Mouse (Mus musculus) retina, embryonic 14.5 days (tissue): ENCODE measurements around the gene Ppox.
"Not testable (repeated sequence)": the region's sequence is repeated elsewhere in the genome, so short reads cannot be mapped to it uniquely, and the experiment has no call there.

Source experiments
- DNase-seq: peaks from one replicate; pipeline ENCODE4 v3.0.0-alpha.2; 2015; ENCODE audit warnings: low spot score

Ppox gene

DNA sequence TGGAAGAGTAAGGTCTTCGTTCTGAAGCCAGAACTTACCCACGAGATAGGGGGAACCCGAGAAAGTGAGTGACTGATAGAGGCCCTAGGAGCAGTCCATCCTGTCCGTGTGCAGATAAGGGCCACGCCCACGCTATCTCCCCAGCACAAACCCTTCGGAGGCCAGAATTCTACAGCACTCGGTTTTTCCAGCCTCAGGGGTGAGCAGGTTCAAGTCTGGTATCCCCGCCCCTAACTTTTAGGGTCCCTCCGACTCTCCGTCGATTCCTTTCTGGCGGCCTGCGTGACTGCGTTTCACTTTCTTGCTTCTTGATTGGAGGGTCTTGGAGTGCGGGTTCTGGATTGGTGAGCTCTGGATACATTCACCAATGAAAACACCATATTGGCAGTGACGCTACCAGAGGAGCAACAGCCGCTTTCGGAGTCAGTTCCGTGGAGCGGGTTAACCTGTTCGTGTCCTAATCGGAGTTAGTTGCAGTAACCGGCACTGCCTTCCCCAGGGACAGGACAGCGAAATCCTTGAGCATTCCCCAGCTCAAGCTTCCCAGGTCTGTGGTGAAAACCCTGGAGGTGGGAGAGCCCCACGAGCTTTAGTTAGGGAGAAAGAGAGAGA is at the start of gene Ppox:
Ppox (minus strand) TSS at position 271 of the 612 bp plus-strand sequence.
- peak; percentile 96 for DNase-seq

DNA sequence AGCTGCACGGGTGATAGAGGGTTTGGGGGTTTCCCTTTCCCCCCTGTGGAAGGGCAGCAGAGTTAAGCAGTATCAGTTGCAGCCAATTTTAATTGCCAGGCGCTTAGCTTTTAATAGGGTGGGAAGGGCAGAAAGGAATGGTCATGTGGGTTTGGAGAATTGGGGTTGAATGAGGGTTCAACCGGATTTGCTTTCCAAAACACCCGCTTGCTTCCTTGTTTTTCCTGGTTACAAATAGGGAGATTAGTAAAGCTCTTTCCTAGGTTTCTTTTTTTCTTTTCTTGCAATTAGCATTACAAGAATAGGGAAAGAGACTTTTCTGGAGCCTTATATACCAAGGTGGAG is 49.2 kb upstream of the Ppox start:
- DNase-seq: no peak

- DNase-seq: peak; percentile 88
Observed at GRCm38 (mm10) chr1:171329433-171330215, 48.6 kb upstream of the Ppox start.

GRCm38 (mm10) chr1:171328839-171329432 is 48.0 kb upstream of the Ppox start, which contains the start of gene Dedd:
TSS of gene Dedd (plus strand) at chr1:171329145.
- DNase-seq: peak; percentile 89

DNA sequence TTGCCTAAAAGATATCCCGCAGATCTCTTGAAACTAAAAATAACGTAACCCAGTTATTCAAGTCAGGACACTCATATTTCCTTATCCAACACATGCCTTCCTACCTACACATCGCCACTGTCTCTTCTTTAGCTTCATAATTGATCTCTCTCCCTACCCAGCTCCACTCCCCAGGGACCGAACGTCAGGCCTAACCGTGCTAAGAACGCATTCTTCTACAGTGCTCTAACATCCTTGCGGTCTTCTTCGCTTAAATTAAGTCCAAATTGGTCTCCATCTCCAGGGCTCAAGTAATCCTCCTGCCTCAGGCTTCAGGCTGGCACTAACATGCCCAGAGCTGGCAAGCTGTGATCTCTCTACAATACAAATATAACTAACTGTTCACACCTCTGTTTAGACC is 47.3 kb upstream of the Ppox start:
- no peak for DNase-seq

DNA sequence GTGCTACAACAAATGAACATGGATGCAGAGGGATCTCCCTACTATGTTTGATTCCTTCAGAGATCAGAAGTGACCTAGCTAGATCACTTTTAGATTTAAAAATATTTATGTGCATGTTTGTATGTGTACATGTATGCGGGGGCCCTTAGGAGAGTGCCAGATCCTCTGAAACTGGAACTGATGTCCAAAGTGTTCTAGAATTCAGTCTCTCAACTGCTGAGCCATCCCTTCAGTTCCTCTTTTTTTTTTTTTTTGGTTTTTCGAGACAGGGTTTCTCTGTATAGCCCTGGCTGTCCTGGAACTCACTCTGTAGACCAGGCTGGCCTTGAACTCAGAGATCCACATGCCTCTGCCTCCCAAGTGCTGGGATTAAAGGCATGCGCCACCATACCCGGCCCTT is 45.6 kb upstream of the Ppox start:
- DNase-seq: not testable (repeated sequence)

DNA sequence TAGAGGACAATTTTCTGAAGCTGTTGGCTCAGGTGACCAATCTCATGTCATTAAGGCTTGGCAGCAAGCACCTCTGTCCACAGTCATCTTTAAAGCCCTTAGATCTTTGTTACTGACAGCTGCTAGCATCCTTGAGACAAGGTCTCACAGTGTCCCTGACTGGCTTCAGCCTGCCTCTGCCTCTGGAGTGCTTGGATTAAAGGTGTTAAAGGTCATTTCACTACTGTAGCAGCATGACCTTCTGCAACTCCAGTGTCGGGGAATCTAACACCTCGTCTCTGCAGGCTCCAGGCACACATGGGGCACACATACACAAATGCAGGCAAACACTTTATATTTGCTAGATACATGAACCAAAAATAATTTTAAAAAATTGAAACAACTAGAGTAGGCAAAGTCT is 44.6 kb upstream of the Ppox start:
- DNase-seq: no peak

GRCm38 (mm10) chr1:171322012-171322411 is 41.0 kb upstream of the Ppox start:
- no peak for DNase-seq

- DNase-seq: peak; percentile 76
Observed at GRCm38 (mm10) chr1:171321415-171321814, 40.4 kb upstream of the Ppox start.

GRCm38 (mm10) chr1:171320151-171320550 is 39.2 kb upstream of the Ppox start:
- no peak for DNase-seq

DNA sequence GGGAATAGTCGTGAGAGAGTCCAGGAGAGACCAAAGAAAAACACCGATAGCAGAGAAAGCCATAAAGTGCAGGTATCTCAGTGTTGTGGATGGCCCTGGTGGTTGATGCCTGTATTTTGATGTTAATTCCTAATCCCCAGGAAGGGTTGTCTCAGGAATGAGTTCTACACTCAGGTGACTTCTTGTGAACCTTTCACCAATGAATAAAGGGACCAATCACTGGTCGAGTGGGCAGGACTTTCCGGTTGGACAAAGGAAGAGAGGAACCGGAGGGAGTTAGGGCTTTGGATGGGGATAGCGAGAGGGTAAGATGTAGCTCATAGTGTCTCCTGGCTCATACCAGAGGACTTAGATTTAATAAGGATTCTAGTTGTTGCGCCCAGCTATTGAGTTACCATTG is 38.8 kb upstream of the Ppox start:
- DNase-seq: no peak

DNA sequence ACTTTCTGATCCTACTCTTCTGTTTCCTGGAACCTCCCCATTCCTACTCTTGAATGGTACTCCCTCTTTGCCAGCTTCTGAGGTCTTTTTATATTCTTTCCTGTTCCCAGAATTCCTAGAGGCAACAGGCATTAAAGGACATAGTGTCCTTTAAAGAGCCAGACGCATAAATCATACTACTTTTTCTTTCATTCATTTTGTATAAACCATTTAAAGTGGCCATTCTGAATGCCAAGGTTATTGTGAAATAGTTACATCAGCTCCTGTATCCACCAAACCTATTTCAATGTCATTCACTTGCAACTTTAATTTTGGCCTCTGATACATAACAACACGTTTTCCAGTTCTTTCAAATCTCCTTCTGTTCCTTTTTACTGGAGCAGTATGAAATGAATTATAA is 28.3 kb upstream of the Ppox start:
- DNase-seq: no peak

DNA sequence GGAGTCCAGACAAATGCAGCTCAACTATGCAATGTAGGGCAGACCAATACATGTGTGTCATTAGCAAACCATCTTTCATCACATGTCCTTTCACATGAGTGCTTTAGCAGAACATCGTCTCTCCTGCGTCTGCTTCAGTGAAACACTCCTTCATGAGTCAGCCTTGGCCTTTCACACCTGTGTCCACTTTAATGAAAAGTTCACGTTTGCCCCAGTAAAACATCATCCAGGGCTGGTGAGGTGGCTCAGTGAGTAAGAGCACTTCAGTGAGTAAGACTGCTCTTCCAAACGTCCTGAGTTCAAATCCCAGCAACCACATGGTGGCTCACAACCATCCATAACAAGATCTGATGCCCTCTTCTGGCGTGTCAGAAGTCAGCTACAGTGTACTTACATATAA is 25.2 kb upstream of the Ppox start:
- DNase-seq: not testable (repeated sequence)

DNA sequence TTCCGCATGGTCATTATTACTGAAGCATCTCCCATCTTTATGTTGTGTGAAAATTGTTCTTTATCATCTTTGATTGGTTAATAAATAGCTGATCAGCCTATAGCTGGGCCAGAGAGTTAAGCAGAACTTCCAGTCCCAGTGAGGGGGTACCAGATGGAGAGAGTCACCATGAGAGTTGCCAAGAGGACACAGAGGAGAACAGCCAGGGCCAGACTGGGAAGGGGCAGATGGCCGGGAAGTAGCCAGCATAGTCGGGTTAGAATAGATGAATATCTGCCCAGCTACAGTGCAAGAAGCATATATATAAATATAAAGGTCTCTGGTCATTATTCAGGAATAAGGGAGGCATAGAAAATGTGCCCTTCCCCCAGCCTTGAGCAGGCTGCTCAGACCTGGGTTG is 17.2 kb upstream of the Ppox start:
- DNase-seq: no peak

DNA sequence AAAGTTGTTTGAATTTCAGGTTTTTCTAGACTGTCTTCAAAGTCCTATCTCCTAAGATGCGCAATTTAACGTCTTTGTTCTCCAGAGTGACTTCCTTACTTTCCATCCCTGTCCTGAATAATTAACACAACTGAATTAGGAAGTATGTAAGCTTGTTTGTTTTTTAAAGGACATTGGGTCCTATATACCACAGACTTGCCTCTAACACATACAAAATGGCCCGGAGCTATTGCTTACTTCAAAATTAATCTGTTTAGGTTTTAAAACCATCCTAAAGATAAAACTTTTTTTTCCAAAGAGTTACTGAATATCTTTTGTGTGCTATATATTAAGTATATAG is 14.0 kb upstream of the Ppox start:
- no peak for DNase-seq

- peak; percentile 88 for DNase-seq
Observed at GRCm38 (mm10) chr1:171294298-171295062, 13.5 kb upstream of the Ppox start, which contains the start of gene Ufc1. TSS of gene Ufc1 (minus strand) at chr1:171295024.

- no peak for DNase-seq
Observed at GRCm38 (mm10) chr1:171293906-171294297, 12.9 kb upstream of the Ppox start.

- DNase-seq: no peak
Observed at GRCm38 (mm10) chr1:171293351-171293750, 12.4 kb upstream of the Ppox start.

- no peak for DNase-seq
Observed at GRCm38 (mm10) chr1:171288328-171288727, 7.3 kb upstream of the Ppox start.

GRCm38 (mm10) chr1:171287136-171288081 is 6.4 kb upstream of the Ppox start, which contains the start of gene Usp21:
TSS of gene Usp21 (minus strand) at chr1:171287991.
- DNase-seq: peak; percentile 94

- no peak for DNase-seq
Observed at GRCm38 (mm10) chr1:171286517-171286916, 5.5 kb upstream of the Ppox start.
